Mouse (Mus musculus) embryonic facial prominence, embryonic 15.5 days (tissue): ENCODE measurements around the gene Rnf212b. TPM values are rescaled to one million over a fixed set of nuclear protein-coding genes. Genes with fewer than 3 reads are reported as not detected.

Experiments used
- ATAC-seq: fragments of 200-750 bp; cut with Nextera tagmentation; 2 replicates; pipeline ENCODE4 v1.8.0; 2017; ENCODE audit warnings: low read depth, moderate TSS enrichment; ENCODE audit not compliant: insufficient number of reproducible peaks, low FRiP score, low TSS enrichment
- H3K27ac ChIP-seq: fragments of 300-500 bp; sonication (generic); replicated peaks from 2 replicates; pipeline ENCODE4 v1.5.1; 2015; ENCODE audit warnings: mild to moderate bottlenecking, inconsistent platforms
- H3K27me3 ChIP-seq: fragments of 300-500 bp; sonication (generic); 2 replicates; pipeline ENCODE4 v1.6.1; 2015; ENCODE audit warnings: inconsistent platforms
- H3K36me3 ChIP-seq: fragments of 300-500 bp; sonication (generic); 2 replicates; pipeline ENCODE4 v1.6.1; 2015; ENCODE audit warnings: mild to moderate bottlenecking, inconsistent platforms
- H3K4me1 ChIP-seq: fragments of 300-500 bp; sonication (generic); 2 replicates; pipeline ENCODE4 v1.6.1; 2015; ENCODE audit warnings: inconsistent platforms
- H3K4me2 ChIP-seq: fragments of 300-500 bp; sonication (generic); replicated peaks from 2 replicates; pipeline ENCODE4 v1.6.1; 2015; ENCODE audit warnings: mild to moderate bottlenecking, inconsistent platforms
- H3K4me3 ChIP-seq: fragments of 300-500 bp; sonication (generic); replicated peaks from 2 replicates; pipeline ENCODE4 v1.5.1; 2015; ENCODE audit warnings: mild to moderate bottlenecking, inconsistent platforms
- H3K9ac ChIP-seq: fragments of 300-500 bp; sonication (generic); 2 replicates; pipeline ENCODE4 v1.6.1; 2015; ENCODE audit warnings: inconsistent platforms
- H3K9me3 ChIP-seq: fragments of 300-500 bp; sonication (generic); replicated peaks from 2 replicates; pipeline ENCODE4 v1.6.1; 2016; ENCODE audit warnings: inconsistent platforms
- WGBS: fragments of 180-500 bp; shearing (Covaris S2); methylation state at CpG from one replicate; pipeline ENCODE4 v1.1.7; 2015; 5-methylcytosine and 5-hydroxymethylcytosine counted together
- polyA plus RNA-seq: library from polyadenylated mRNA; unstranded; fragments of >200 nt; fragmentation: Nextera tagmentation; extraction: Ambion mirVana; gene quantifications from 2 replicates; pipeline ENCODE4 v1.2.1, GENCODE M21; 2015

Gene Rnf212b
- polyA plus RNA-seq, 1 experiment from 2014 or later, result not detected

DNA sequence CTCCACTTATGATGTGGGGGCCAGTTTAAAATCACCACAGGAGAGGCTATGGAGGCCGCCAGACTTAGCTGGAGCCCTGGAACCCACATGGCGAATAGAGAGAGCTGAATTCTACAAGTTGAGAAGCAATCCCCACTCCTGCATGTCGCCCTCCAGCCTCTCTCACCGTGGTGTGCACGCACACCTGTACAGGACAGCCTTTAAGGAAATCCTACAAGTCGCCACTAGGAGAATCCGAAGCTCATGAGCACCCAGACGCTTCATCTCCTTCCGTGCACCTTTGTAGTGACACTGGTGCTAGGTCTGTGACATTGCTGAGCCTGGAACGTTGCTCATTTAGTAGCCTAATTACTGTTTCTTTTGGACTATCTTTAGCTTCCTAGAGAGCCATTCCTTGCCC lies 14.3 kb upstream of the Rnf212b start:
- Histone ChIP-seq H3K36me3 (no peaks in the 10 kb centered on the region), H3K4me1 (no peaks in the 10 kb centered on the region), H3K4me2 (no peak overlapping the region), H3K27me3 (no peaks in the 10 kb centered on the region), H3K9me3 (no peaks in the 10 kb centered on the region), H3K9ac (no peak overlapping the region), H3K27ac (no peak overlapping the region), H3K4me3 (no peak overlapping the region)
- ATAC-seq, result no peak
- WGBS, result 42% methylated on average over 10 of the region's 10 CpGs

DNA sequence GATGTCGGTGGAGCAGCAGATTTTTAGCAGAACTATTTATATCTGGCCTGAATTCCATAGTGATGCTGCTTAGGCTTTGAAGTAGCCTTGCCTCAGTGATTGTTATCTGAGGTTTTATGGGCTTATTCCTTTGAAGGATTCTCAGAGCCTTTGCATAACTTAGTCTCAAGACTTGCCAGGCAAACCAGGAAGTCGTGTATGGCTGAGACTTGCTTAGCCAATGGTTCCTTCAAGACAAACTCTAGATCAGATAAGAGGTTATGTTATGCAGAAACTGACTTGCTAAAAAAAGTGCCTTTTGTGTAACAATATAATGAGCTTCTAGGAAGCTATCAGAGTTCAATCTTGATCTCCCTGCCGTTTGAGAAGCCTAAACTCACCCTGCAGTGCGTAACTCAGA lies 11.5 kb upstream of the Rnf212b start:
- Histone ChIP-seq H3K27ac (no peak overlapping the region), H3K36me3 (no peaks in the 10 kb centered on the region), H3K9me3 (no peaks in the 10 kb centered on the region), H3K4me1 (no peaks in the 10 kb centered on the region), H3K4me3 (no peak overlapping the region), H3K4me2 (no peak overlapping the region), H3K27me3 (no peaks in the 10 kb centered on the region), H3K9ac (no peak overlapping the region)
- no peak for ATAC-seq
- 61% methylated on average over 4 of the region's 4 CpGs for WGBS

DNA sequence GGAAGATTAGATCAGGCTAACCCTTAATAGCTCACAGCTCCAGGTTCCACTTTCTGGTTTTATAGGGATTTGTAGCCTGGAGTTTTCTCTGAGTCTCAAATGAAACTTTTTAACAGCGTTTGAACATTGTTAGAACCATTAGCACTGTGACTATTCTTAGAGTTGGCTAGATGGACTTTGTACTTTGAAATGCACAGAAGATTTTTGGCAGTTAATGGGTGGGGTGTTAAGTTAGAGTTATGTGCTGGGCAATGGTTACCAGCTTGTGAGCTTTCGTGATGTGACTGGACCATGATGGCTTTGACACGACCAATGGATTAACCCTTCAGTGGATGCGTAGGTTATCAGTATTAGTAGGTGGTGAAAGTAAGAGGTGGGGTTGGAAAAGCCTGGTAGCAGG lies 7.8 kb upstream of the Rnf212b start:
- 79% methylated on average over 4 of the region's 4 CpGs for WGBS
- H3K36me3 ChIP-seq, result no peaks in the 10 kb centered on the region

DNA sequence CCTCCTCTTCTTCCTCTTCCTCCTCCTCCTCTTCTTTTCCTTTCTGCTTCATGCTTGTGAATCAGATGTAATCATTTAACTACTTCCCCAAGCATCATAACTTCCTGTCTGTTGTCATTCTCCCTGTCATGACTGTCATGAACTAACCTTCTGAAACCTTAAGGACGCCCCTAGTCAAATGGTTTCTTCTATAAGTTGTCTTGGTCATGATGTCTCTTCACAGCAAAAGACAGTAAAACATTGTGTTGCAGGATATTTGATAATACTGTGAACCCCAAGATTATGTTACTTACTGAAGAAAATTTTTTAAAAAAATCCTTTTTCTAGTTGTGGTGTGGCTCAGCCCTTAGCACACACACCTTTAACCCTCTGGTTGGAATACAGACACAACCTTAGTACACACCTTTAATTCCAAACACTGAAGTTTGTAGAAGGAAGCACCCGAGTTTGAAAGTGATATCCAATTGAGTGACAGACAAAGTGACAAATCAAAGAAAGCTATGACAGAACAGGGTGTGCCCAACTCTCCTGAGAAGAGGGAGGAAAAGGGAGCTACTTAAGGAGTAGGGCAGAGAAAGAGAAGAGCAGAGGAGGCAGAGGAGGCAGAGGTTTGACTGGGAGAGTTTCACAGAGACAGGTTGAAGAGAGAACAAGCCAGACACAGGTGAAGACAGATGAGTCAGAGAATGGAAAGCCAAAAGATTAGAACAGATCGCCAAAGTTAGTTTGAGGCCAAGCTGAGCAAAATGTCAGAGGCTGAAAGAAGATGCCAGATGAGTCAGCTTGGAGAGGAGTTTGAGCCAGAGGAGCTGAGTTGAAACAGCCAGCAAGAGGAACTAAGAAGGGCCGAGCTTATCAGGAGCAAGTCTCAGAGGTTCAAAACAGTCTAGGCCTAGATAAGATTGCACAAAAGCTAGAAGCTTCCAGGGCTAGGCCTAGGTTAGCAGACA lies 4.9 kb upstream of the Rnf212b start:
- WGBS, result 70% methylated on average over 4 of the region's 4 CpGs
- Histone ChIP-seq H3K9ac (no peak overlapping the region), H3K4me2 (no peak overlapping the region), H3K4me3 (no peak overlapping the region), H3K36me3 (no peaks in the 10 kb centered on the region), H3K4me1 (no peaks in the 10 kb centered on the region), H3K27me3 (no peaks in the 10 kb centered on the region), H3K27ac (no peak overlapping the region), H3K9me3 (no peaks in the 10 kb centered on the region)
- no peak for ATAC-seq

More for the DNA sequence above, 7.8 kb upstream of the Rnf212b start:
- Histone ChIP-seq H3K4me2 (no peak overlapping the region), H3K9me3 (no peaks in the 10 kb centered on the region), H3K4me1 (no peaks in the 10 kb centered on the region), H3K9ac (no peak overlapping the region), H3K27me3 (no peaks in the 10 kb centered on the region), H3K27ac (no peak overlapping the region), H3K4me3 (no peak overlapping the region)
- no peak for ATAC-seq

DNA sequence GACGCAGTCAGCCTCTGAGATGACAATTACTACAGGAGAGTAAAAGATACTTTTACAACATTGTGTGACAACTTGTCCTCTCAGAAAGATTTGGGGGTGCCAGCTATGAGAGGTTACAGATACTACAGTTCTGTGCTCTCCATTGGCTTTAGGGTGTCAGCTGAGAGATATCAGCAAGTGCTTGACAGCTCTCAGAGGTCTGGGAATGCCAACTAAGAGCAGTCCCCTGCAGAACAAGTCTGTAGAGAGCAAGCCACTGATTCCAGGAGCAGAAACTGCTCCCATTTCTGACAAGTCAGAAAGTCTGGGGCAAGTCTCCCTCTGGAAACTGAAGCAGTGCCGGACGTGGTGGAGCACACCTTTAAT lies 4.3 kb upstream of the Rnf212b start:
- H3K9ac ChIP-seq, result no peak overlapping the region
- WGBS, result 90% methylated on average over 3 of the region's 3 CpGs
- ATAC-seq, result no peak

DNA sequence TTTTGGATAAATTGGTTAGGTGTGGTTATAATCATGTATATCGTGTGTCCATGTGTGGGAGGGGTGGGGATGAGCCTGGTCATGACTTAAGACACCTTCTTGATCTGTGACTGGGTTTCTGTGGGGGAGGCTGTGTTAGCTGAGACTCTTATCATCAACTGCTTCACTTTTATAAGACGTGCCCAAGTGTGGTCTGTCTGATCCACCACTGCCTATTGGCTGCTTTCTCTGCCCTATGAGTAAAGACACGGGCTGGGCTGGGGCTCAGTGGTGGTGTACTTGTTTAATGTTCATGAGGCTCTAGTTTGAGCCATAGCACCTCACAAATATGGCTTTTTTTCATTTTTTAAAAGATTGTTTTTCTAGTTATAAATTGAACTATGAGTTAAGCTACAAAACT lies 1.8 kb downstream of the Rnf212b start:
- H3K4me1 ChIP-seq, result no peaks in the 10 kb centered on the region
- no peaks in the 10 kb centered on the region for H3K9me3 ChIP-seq
- 41% methylated on average over 3 of the region's 3 CpGs for WGBS
- H3K36me3 ChIP-seq, result no peaks in the 10 kb centered on the region
- H3K4me2 ChIP-seq, result no peak overlapping the region
- no peak overlapping the region for H3K4me3 ChIP-seq
- no peak for ATAC-seq
- no peak overlapping the region for H3K27ac ChIP-seq
- H3K9ac ChIP-seq, result no peak overlapping the region
- no peaks in the 10 kb centered on the region for H3K27me3 ChIP-seq

More for the DNA sequence above, 4.3 kb upstream of the Rnf212b start:
- Histone ChIP-seq H3K4me1 (no peaks in the 10 kb centered on the region), H3K27ac (no peak overlapping the region), H3K9me3 (no peaks in the 10 kb centered on the region), H3K27me3 (no peaks in the 10 kb centered on the region), H3K36me3 (no peaks in the 10 kb centered on the region), H3K4me3 (no peak overlapping the region), H3K4me2 (no peak overlapping the region)

DNA sequence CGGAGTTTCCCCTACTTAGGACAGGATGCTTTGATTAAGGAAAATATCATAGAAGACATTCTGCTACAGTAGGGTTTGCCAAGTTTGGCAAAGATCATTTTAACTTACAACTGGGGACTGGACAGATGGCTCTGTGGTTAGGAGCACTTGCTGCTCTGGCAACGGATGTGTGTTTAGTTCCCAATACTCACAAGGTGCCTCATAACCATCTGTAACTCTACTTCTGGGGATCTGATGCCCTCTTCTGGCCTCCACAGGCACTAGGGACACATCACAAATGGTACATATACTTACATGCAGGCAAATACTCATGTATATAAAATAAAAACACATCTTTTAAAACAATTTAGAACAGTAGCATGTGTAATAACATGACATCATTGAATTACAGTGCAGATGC lies 3.9 kb downstream of the Rnf212b start:
- WGBS, result 38% methylated on average over 2 of the region's 2 CpGs

DNA sequence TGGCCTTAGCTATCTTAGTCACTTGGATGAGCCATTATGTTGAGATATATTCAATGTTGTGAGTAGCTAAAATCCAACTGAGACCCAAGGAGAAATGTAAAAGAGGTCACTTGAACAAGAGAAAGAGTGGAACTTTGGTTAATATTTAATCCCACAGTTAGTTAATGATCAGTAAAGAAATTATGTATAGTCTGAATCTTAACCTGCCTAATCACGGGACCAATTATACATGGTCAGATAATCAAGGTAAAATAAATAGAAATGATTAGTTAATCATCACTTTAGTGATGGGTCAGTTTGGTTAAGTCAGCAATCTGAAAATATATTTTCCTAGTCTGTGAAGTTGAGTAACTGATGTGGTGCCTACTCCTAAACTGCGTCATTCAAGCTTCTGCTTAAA lies 8.4 kb downstream of the Rnf212b start:
- H3K36me3 ChIP-seq, result no peaks in the 10 kb centered on the region
- H3K4me1 ChIP-seq, result no peaks in the 10 kb centered on the region
- no peak overlapping the region for H3K4me2 ChIP-seq
- WGBS, result 83% methylated on average over 2 of the region's 2 CpGs
- no peaks in the 10 kb centered on the region for H3K9me3 ChIP-seq
- ATAC-seq, result no peak
- H3K9ac ChIP-seq, result no peak overlapping the region
- no peaks in the 10 kb centered on the region for H3K27me3 ChIP-seq
- no peak overlapping the region for H3K4me3 ChIP-seq
- no peak overlapping the region for H3K27ac ChIP-seq

More for the DNA sequence above, 3.9 kb downstream of the Rnf212b start:
- H3K4me3 ChIP-seq, result no peak overlapping the region
- no peaks in the 10 kb centered on the region for H3K27me3 ChIP-seq
- ATAC-seq, result no peak
- no peak overlapping the region for H3K4me2 ChIP-seq
- no peak overlapping the region for H3K27ac ChIP-seq
- no peaks in the 10 kb centered on the region for H3K9me3 ChIP-seq
- H3K9ac ChIP-seq, result no peak overlapping the region
- no peaks in the 10 kb centered on the region for H3K4me1 ChIP-seq
- H3K36me3 ChIP-seq, result no peaks in the 10 kb centered on the region

DNA sequence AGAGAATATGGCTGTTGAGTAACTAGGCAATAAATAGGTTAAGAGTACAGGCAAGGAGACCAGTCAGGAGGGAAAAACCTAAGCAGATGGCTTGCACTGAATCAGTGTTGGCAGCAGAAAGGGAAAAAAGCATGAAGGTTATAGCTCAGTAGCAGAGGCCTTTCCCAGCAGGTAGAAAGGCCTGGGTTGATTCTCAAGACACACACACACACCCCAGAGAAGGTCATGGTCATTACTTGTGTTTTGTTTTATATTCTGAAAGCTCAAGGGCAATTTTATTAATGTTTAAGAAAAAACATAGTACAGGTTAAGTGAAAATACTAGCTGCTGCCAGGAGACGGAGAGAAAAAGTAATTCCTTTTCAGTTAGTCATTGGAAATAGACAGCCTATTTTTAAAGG lies 9.8 kb downstream of the Rnf212b start:
- Histone ChIP-seq H3K4me1 (no peaks in the 10 kb centered on the region), H3K36me3 (no peaks in the 10 kb centered on the region), H3K9me3 (no peaks in the 10 kb centered on the region), H3K4me2 (no peak overlapping the region), H3K9ac (no peak overlapping the region), H3K4me3 (no peak overlapping the region), H3K27me3 (no peaks in the 10 kb centered on the region), H3K27ac (no peak overlapping the region)
- 60% methylated on average over 1 of the region's 1 CpGs for WGBS
- no peak for ATAC-seq

DNA sequence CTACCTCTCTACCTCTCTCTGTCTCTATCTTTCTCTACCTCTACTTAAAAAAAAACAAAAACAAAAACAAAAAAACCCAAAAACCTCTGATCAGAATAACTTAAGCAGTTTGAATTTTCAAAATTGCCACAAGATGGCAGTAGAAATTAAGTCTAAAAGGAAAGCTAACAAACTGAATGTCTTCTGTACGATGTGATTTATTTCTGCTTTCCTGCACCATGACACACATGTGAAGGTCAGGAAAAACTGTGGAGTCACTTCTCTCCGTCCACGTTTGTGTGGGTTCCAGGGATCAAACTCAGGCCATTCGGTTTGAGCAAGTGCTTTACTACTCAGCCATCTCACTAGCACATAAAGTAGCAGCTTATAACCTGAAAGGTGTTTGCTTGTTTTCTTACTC lies 29.5 kb downstream of the Rnf212b start:
- no peak overlapping the region for H3K27ac ChIP-seq
- H3K4me2 ChIP-seq, result no peak overlapping the region
- WGBS, result 2% methylated on average over 4 of the region's 4 CpGs
- no peaks in the 10 kb centered on the region for H3K9me3 ChIP-seq
- no peak overlapping the region for H3K4me3 ChIP-seq
- ATAC-seq, result no peak
- no peak overlapping the region for H3K9ac ChIP-seq
- no peaks in the 10 kb centered on the region for H3K27me3 ChIP-seq
- no peaks in the 10 kb centered on the region for H3K36me3 ChIP-seq
- no peaks in the 10 kb centered on the region for H3K4me1 ChIP-seq

DNA sequence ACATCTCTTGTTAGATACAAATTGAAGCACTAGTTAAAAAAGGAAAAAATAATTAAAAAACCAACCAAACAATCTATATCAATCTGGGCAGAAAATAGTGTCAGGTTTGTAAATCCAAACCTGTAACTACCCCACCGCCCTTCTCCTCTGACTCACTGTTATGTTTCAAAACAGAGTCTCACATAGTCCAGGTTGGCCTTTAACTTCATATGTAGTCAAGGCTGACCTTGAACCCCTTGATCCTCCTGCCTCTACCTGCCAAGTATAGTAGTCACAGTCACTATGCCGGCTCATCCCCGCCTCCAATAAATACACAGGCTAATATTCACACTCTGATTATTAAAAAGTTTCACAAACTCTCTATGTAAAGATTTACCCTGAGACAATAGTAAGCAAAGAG lies 41.8 kb downstream of the Rnf212b start:
- no peak for ATAC-seq
- Histone ChIP-seq H3K4me1 (no peaks in the 10 kb centered on the region), H3K27ac (no peak overlapping the region), H3K36me3 (peaks cover 14% of the 10 kb centered on the region; the same call in 1 of the 2 replicates), H3K4me3 (no peak overlapping the region), H3K27me3 (no peaks in the 10 kb centered on the region), H3K9me3 (no peaks in the 10 kb centered on the region), H3K9ac (no peak overlapping the region), H3K4me2 (no peak overlapping the region)
- WGBS, result 96% methylated on average over 3 of the region's 3 CpGs

DNA sequence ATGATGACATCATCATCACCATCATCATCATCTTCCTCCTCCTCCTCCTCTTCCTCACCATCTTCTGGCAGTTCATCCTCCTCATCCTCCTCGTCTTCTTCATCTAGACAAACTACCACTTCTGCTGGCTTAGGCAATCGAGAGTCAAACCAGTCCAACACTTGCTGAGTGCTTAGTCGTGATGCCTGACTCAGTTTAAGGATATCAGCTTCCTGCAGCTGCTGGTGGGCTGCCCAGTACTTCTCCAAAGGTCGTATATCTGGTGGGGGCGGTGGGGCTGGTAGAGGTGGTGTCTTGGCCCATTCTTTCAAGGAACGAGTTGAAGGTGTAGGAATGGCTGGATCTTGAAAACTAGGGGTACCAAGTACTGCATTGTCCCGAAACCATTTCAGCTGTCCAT lies 42.8 kb downstream of the Rnf212b start:
- no peak overlapping the region for H3K9ac ChIP-seq
- WGBS, result 86% methylated on average over 7 of the region's 7 CpGs
- no peaks in the 10 kb centered on the region for H3K4me1 ChIP-seq
- H3K9me3 ChIP-seq, result no peaks in the 10 kb centered on the region
- H3K27ac ChIP-seq, result no peak overlapping the region
- H3K4me2 ChIP-seq, result no peak overlapping the region
- H3K36me3 ChIP-seq, result peaks cover 14% of the 10 kb centered on the region; the same call in 1 of the 2 replicates
- no peak overlapping the region for H3K4me3 ChIP-seq
- no peak for ATAC-seq
- no peaks in the 10 kb centered on the region for H3K27me3 ChIP-seq
